Mouse (Mus musculus): Measurements from ENCODE around the gene Hsd17b1. TPM values are rescaled to one million over a fixed set of nuclear protein-coding genes. Genes with fewer than 3 reads are reported as not detected.

Hsd17b1 gene
- polyA plus RNA-seq, 2 experiments = 0.23 TPM; not detected in 1

DNA sequence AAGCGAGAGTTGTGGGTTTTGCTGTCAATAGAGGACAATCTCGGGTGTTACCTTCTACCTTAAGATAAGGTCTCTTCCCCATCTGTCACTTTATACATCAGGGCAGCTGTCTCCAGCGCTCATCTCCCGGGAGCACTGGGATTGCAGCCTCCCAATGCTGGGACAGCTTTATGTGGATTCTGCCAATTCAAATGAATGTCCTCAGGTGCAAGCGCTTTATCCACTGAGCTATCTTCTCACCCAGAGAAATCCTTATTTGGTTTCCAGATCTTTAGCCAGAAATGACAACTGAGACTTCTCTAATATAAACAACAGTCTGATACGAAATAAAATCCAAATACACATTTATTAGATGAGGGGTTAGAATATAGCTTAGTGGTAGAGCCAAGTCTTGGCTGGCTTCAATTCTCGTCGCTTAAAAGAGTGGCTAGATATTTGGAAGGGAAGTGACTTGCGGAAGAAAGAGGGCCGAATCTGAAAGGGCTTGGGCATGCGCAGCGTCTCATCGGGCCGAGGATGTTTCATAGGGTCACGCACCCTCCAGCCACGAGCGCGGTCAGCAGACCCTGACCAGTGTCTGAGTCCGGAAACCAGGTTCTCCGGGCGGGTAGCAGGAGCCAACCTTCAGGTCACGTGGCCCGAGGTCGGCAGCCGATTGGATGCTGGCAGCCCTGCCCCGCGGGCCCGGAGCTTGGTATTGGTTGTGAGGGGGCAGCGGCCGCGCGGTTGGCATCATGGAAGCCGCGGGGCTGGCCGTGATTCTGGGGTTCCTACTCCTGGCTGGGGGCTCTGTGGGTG, 8.6 kb upstream of the Hsd17b1 start, which contains the start of gene Naglu:
Gene Naglu, plus strand, starts transcription at position 622 of the 798 bp plus-strand sequence.
- Histone ChIP-seq H3K9me3 (ENCODE audit: control insufficient read depth, low read length) (no peaks in the 10 kb centered on the region), H3K4me1 (ENCODE audit: control insufficient read depth, insufficient read depth, low read length) (0 out of 2 replicates have a peak, but pooled peaks cover 6% of the 10 kb centered on the region), H3K27me3 (ENCODE audit: control insufficient read depth, insufficient read depth, low read length) (0 out of 2 replicates have a peak, but pooled peaks cover 3% of the 10 kb centered on the region), H3K4me2 (replicated peaks; ENCODE audit: low read depth, low read length, severe bottlenecking) (peak within 1 kb of the TSS; percentile 99), H3K36me3 (ENCODE audit: control insufficient read depth, insufficient read depth, low read length) (no peaks in the 10 kb centered on the region), H3K4me3 (replicated peaks; ENCODE audit: low read length) (peak within 1 kb of the TSS; percentile 73), H3K9ac (ENCODE audit: low read depth, low read length, severe bottlenecking) (peak within 1 kb of the TSS; percentile 70), H3K27ac (replicated peaks; ENCODE audit: low read depth, low read length) (no peak within 1 kb of the TSS)
- WGBS = 5% methylated on average over 31 of the region's 35 CpGs
- DNase-seq (ENCODE audit: low spot score) (peak; percentile 90), ATAC-seq (ENCODE audit: low FRiP score, low read depth) (peak; percentile 92)
- 0 out of 2 replicates have a peak, but pooled peaks have one; percentile 15 for TF ChIP-seq POLR2A (IDR thresholded peaks at IDR 0.05; ENCODE audit: borderline replicate concordance, extremely low read depth, insufficient read depth, insufficient read length)

DNA sequence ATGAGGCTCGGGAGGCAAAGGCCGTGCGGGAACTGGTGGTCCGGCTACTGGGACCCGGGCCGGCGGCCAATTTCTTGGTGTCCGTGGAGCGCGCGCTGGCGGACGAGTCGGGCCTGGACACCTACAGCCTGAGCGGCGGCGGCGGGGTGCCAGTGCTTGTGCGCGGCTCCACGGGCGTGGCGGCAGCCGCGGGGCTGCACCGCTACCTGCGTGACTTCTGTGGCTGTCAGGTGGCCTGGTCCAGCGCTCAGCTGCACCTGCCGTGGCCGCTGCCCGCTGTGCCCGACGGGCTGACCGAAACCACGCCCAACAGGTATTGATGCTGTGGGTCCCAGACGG, 8.1 kb upstream of the Hsd17b1 start:
- peak overlapping the region; percentile 99 for H3K4me2 ChIP-seq (replicated peaks; ENCODE audit: low read depth, low read length, severe bottlenecking)
- peak overlapping the region; percentile 73 for H3K4me3 ChIP-seq (replicated peaks; ENCODE audit: low read length)
- no peaks in the 10 kb centered on the region for H3K9me3 ChIP-seq (ENCODE audit: control insufficient read depth, low read length)
- no peak overlapping the region for H3K27ac ChIP-seq (replicated peaks; ENCODE audit: low read depth, low read length)
- H3K36me3 ChIP-seq (ENCODE audit: control insufficient read depth, insufficient read depth, low read length) = no peaks in the 10 kb centered on the region
- H3K9ac ChIP-seq (ENCODE audit: low read depth, low read length, severe bottlenecking) = peak overlapping the region; percentile 70
- ATAC-seq (ENCODE audit: low FRiP score, low read depth) (peak; percentile 55), DNase-seq (ENCODE audit: low spot score) (no peak)
- H3K27me3 ChIP-seq (ENCODE audit: control insufficient read depth, insufficient read depth, low read length) = 0 out of 2 replicates have a peak, but pooled peaks cover 3% of the 10 kb centered on the region
- H3K4me1 ChIP-seq (ENCODE audit: control insufficient read depth, insufficient read depth, low read length) = 0 out of 2 replicates have a peak, but pooled peaks cover 6% of the 10 kb centered on the region
- 0% methylated on average over 18 of the region's 36 CpGs for WGBS
- no peak for TF ChIP-seq POLR2A (IDR thresholded peaks at IDR 0.05; ENCODE audit: borderline replicate concordance, extremely low read depth, insufficient read depth, insufficient read length)

DNA sequence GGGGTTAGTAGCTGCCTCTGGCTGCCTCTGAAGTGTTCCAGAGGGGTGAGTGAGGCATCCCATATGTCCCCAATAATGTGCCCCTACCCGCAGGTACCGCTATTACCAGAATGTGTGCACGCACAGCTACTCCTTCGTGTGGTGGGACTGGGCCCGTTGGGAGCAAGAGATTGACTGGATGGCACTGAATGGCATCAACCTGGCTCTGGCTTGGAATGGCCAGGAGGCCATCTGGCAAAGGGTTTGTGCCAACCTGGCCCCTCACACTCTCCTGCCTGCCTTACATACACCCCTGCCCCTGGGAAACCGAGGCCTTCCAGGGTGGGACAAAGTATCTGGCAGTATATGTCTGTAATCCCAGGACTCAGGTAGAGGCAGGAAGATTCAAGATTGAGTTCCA, 7.2 kb upstream of the Hsd17b1 start:
- no peak for TF ChIP-seq POLR2A (IDR thresholded peaks at IDR 0.05; ENCODE audit: borderline replicate concordance, extremely low read depth, insufficient read depth, insufficient read length)
- ATAC-seq (ENCODE audit: low FRiP score, low read depth) = no peak
- Histone ChIP-seq H3K4me2 (replicated peaks; ENCODE audit: low read depth, low read length, severe bottlenecking) (no peak overlapping the region), H3K9ac (ENCODE audit: low read depth, low read length, severe bottlenecking) (no peak overlapping the region; the same call in 1 of the 2 replicates), H3K4me3 (replicated peaks; ENCODE audit: low read length) (no peak overlapping the region), H3K36me3 (ENCODE audit: control insufficient read depth, insufficient read depth, low read length) (no peaks in the 10 kb centered on the region), H3K9me3 (ENCODE audit: control insufficient read depth, low read length) (no peaks in the 10 kb centered on the region), H3K27ac (replicated peaks; ENCODE audit: low read depth, low read length) (no peak overlapping the region), H3K27me3 (ENCODE audit: control insufficient read depth, insufficient read depth, low read length) (0 out of 2 replicates have a peak, but pooled peaks cover 3% of the 10 kb centered on the region), H3K4me1 (ENCODE audit: control insufficient read depth, insufficient read depth, low read length) (0 out of 2 replicates have a peak, but pooled peaks cover 6% of the 10 kb centered on the region)
- no peak for DNase-seq (ENCODE audit: low spot score)
- WGBS = 73% methylated on average over 6 of the region's 6 CpGs

DNA sequence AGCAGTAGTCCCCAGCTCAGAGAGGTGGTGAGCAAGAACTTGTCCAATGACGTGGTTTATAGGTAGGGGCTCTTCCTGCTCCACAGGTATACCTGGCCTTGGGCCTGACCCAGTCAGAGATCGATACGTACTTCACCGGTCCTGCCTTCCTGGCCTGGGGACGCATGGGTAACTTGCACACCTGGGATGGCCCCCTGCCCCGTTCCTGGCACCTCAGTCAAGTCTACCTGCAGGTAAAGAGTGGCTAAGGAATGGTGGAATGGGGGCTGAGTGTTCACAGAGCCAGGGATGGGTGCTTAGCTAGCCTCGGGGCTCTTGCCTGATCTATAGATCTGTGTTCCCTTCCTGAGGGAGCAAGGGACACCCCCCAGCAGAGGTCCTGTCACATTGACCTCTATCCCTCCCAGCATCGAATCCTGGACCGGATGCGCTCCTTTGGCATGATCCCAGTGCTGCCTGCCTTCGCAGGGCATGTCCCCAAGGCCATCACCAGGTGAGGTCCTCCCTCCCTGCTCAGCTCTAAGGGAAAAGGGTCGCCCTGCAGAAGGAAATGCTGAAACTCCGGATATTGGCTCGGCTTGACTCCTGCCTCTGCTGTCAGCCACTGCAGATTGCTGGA, 6.3 kb upstream of the Hsd17b1 start:
- ATAC-seq (ENCODE audit: low FRiP score, low read depth) = no peak
- no peak overlapping the region for H3K27ac ChIP-seq (replicated peaks; ENCODE audit: low read depth, low read length)
- WGBS = 73% methylated on average over 14 of the region's 14 CpGs
- no peaks in the 10 kb centered on the region for H3K9me3 ChIP-seq (ENCODE audit: control insufficient read depth, low read length)
- no peak overlapping the region for H3K4me3 ChIP-seq (replicated peaks; ENCODE audit: low read length)
- 0 out of 2 replicates have a peak, but pooled peaks cover 6% of the 10 kb centered on the region for H3K4me1 ChIP-seq (ENCODE audit: control insufficient read depth, insufficient read depth, low read length)
- no peaks in the 10 kb centered on the region for H3K36me3 ChIP-seq (ENCODE audit: control insufficient read depth, insufficient read depth, low read length)
- no peak overlapping the region for H3K9ac ChIP-seq (ENCODE audit: low read depth, low read length, severe bottlenecking)
- 0 out of 2 replicates have a peak, but pooled peaks cover 3% of the 10 kb centered on the region for H3K27me3 ChIP-seq (ENCODE audit: control insufficient read depth, insufficient read depth, low read length)
- H3K4me2 ChIP-seq (replicated peaks; ENCODE audit: low read depth, low read length, severe bottlenecking) = no peak overlapping the region
- no peak for DNase-seq (ENCODE audit: low spot score)
- no peak for TF ChIP-seq POLR2A (IDR thresholded peaks at IDR 0.05; ENCODE audit: borderline replicate concordance, extremely low read depth, insufficient read depth, insufficient read length)

DNA sequence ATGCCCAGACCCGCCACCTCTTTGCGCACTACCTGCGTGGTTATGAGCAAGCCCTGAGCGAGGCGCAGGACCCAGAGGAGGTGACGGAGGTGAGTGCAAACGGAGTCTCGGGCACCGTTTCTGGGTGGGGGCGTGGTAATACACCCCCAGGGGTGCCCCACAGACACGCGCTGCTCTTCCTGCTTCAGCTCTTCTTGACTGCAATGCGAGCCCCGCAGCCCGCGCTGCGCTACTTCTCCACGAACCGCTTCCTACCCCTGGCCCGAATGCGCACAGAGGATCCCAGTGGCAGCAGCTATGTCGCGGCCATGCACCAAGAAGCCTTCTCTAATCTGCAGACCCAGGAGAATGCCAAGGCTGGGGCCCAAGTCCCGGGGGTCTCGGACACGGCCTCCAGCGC, 1.5 kb downstream of the Hsd17b1 start:
- ATAC-seq (ENCODE audit: low FRiP score, low read depth) = no peak
- Histone ChIP-seq H3K36me3 (ENCODE audit: control insufficient read depth, insufficient read depth, low read length) (no peaks in the 10 kb centered on the region), H3K4me1 (ENCODE audit: control insufficient read depth, insufficient read depth, low read length) (peaks cover 9% of the 10 kb centered on the region), H3K4me2 (replicated peaks; ENCODE audit: low read depth, low read length, severe bottlenecking) (peak overlapping the region; percentile 24; the same call in 1 of the 2 replicates), H3K9ac (ENCODE audit: low read depth, low read length, severe bottlenecking) (no peak overlapping the region), H3K4me3 (replicated peaks; ENCODE audit: low read length) (peak overlapping the region; percentile 15; the same call in 1 of the 2 replicates), H3K27me3 (ENCODE audit: control insufficient read depth, insufficient read depth, low read length) (peaks cover 34% of the 10 kb centered on the region), H3K27ac (replicated peaks; ENCODE audit: low read depth, low read length) (no peak overlapping the region), H3K9me3 (ENCODE audit: control insufficient read depth, low read length) (no peaks in the 10 kb centered on the region)
- WGBS = 1% methylated on average over 20 of the region's 27 CpGs
- no peak for TF ChIP-seq POLR2A (IDR thresholded peaks at IDR 0.05; ENCODE audit: borderline replicate concordance, extremely low read depth, insufficient read depth, insufficient read length)
- DNase-seq (ENCODE audit: low spot score) = no peak
